Mouse (Mus musculus) CH12.LX (cell line): ENCODE results near the gene Ryr3. TPM values are rescaled to one million over a fixed set of nuclear protein-coding genes. Genes with fewer than 3 reads are reported as not detected.

Experiments
- DNase-seq: peaks from one replicate; pipeline ENCODE4 v3.0.0-alpha.2; 2013; ENCODE audit errors: extremely low read depth
- H3K27ac ChIP-seq: 2 replicates; pipeline ENCODE4 v1.5.1; 2012; ENCODE audit warnings: low read depth, mild to moderate bottlenecking, control low read depth, moderate library complexity; ENCODE audit not compliant: insufficient read depth
- H3K27me3 ChIP-seq: replicated peaks from 2 replicates; pipeline ENCODE3; 2012; ENCODE audit warnings: inconsistent platforms
- H3K36me3 ChIP-seq, 2 experiments: replicated peaks in 1 of 2; 2 replicates each; pipeline versions ENCODE3 to v1.6.1; 2012; ENCODE audit warnings: inconsistent platforms in 1 of 2, low read length in 1 of 2, mild to moderate bottlenecking in 1 of 2, mixed read lengths in 1 of 2, moderate library complexity in 1 of 2; ENCODE audit not compliant: control insufficient read depth in 1 of 2, insufficient read depth in 1 of 2
- H3K4me1 ChIP-seq, 2 experiments: 2 replicates each; pipeline ENCODE4 v1.6.1; 2012; ENCODE audit warnings: inconsistent platforms in 1 of 2, moderate library complexity in 1 of 2; ENCODE audit not compliant: insufficient read depth in 2 of 2, control insufficient read depth in 1 of 2
- H3K4me2 ChIP-seq: 2 replicates; pipeline ENCODE4 v1.6.1; 2012; ENCODE audit warnings: low read depth, mild to moderate bottlenecking, control low read depth; ENCODE audit not compliant: poor library complexity, insufficient read depth, severe bottlenecking
- H3K4me3 ChIP-seq, 3 experiments: fragments of 150-350 bp in 1 of 3; sonication (generic) in 1 of 3; replicated peaks in 1 of 3; 2 replicates each; pipeline versions ENCODE3 to v1.5.1; 2011 to 2012; ENCODE audit warnings: low read depth in 2 of 3, low read length in 2 of 3, mild to moderate bottlenecking in 2 of 3, moderate library complexity in 2 of 3, control low read depth in 1 of 3, improper control_type of control experiment in 1 of 3, inconsistent platforms in 1 of 3, mixed read lengths in 1 of 3; ENCODE audit not compliant: poor library complexity in 1 of 3
- H3K79me2 ChIP-seq: replicated peaks from 2 replicates; pipeline ENCODE4 v1.6.1; 2012; ENCODE audit warnings: mild to moderate bottlenecking, moderate library complexity; ENCODE audit not compliant: control insufficient read depth, poor library complexity, insufficient read depth, severe bottlenecking; ENCODE audit errors: extremely low read depth
- H3K9ac ChIP-seq: 2 replicates; pipeline ENCODE4 v1.6.1; 2012; ENCODE audit warnings: low read depth, mild to moderate bottlenecking, control low read depth, moderate library complexity; ENCODE audit not compliant: insufficient read depth
- H3K9me3 ChIP-seq: replicated peaks from 2 replicates; pipeline ENCODE3; 2012; ENCODE audit warnings: low read length, inconsistent platforms, mixed read lengths
- BHLHE40 ChIP-seq: IDR thresholded peaks from 2 replicates; pipeline ENCODE4 v1.6.1; 2011; ENCODE audit warnings: mild to moderate bottlenecking, low read depth, low read length, improper control_type of control experiment
- CHD1 ChIP-seq: IDR thresholded peaks from 2 replicates; pipeline ENCODE4 v1.6.1; 2012; ENCODE audit warnings: low read depth, low read length, improper control_type of control experiment, inconsistent platforms
- CHD2 ChIP-seq: IDR thresholded peaks from 2 replicates; pipeline ENCODE4 v1.6.1; 2011; ENCODE audit warnings: low read length, improper control_type of control experiment
- CTCF ChIP-seq, 2 experiments: IDR thresholded peaks in 1 of 2; conservative IDR thresholded peaks in 1 of 2; 2 replicates each; pipeline ENCODE4 v1.5.1; 2011 to 2012; ENCODE audit warnings: low read depth in 2 of 2, low read length in 2 of 2, improper control_type of control experiment in 1 of 2, inconsistent platforms in 1 of 2, mild to moderate bottlenecking in 1 of 2, moderate library complexity in 1 of 2
- E2F4 ChIP-seq: IDR thresholded peaks from 2 replicates; pipeline ENCODE4 v1.6.1; 2011; ENCODE audit warnings: low read depth, low read length, improper control_type of control experiment; ENCODE audit not compliant: insufficient replicate concordance
- ELF1 ChIP-seq: IDR thresholded peaks from 2 replicates; pipeline ENCODE4 v1.6.1; 2014; ENCODE audit warnings: low read depth, mild to moderate bottlenecking, inconsistent platforms, low read length, improper control_type of control experiment
- EP300 ChIP-seq: IDR thresholded peaks from 2 replicates; pipeline ENCODE4 v1.6.1; 2011; ENCODE audit warnings: low read length, improper control_type of control experiment
- ETS1 ChIP-seq: conservative IDR thresholded peaks from 2 replicates; pipeline ENCODE4 v1.6.1; 2012; ENCODE audit warnings: low read depth, mild to moderate bottlenecking, inconsistent platforms, low read length, improper control_type of control experiment, moderate library complexity
- HCFC1 ChIP-seq: IDR thresholded peaks from 2 replicates; pipeline ENCODE4 v1.6.1; 2012; ENCODE audit warnings: low read depth, mild to moderate bottlenecking, inconsistent platforms, low read length, improper control_type of control experiment
- KAT2A ChIP-seq: IDR thresholded peaks from 2 replicates; pipeline ENCODE4 v1.6.1; 2012; ENCODE audit warnings: low read length, improper control_type of control experiment, inconsistent platforms; ENCODE audit not compliant: insufficient replicate concordance
- MAFK ChIP-seq: IDR thresholded peaks from 2 replicates; pipeline ENCODE4 v1.6.1; 2011; ENCODE audit warnings: low read length, improper control_type of control experiment; ENCODE audit not compliant: insufficient replicate concordance
- MAZ ChIP-seq: IDR thresholded peaks from 2 replicates; pipeline ENCODE4 v1.6.1; 2012; ENCODE audit warnings: low read depth, mild to moderate bottlenecking, inconsistent platforms, low read length, improper control_type of control experiment, moderate library complexity
- MEF2A ChIP-seq: IDR thresholded peaks from 2 replicates; pipeline ENCODE4 v1.6.1; 2014; ENCODE audit warnings: low read depth, mild to moderate bottlenecking, inconsistent platforms, low read length, improper control_type of control experiment, borderline replicate concordance
- MXI1 ChIP-seq: IDR thresholded peaks from 2 replicates; pipeline ENCODE4 v1.6.1; 2011; ENCODE audit warnings: mild to moderate bottlenecking, low read depth, low read length, improper control_type of control experiment
- NRF1 ChIP-seq: IDR thresholded peaks from 2 replicates; pipeline ENCODE4 v1.6.1; 2014; ENCODE audit warnings: low read depth, mild to moderate bottlenecking, inconsistent platforms, low read length, improper control_type of control experiment, moderate library complexity
- TCF12 ChIP-seq: IDR thresholded peaks from 2 replicates; pipeline ENCODE4 v1.6.1; 2014; ENCODE audit warnings: low read depth, mild to moderate bottlenecking, inconsistent platforms, low read length, improper control_type of control experiment
- USF1 ChIP-seq: IDR thresholded peaks from 2 replicates; pipeline ENCODE4 v1.6.1; 2014; ENCODE audit warnings: low read depth, mild to moderate bottlenecking, inconsistent platforms, low read length, improper control_type of control experiment
- USF2 ChIP-seq: conservative IDR thresholded peaks from 2 replicates; pipeline ENCODE4 v1.6.1; 2011; ENCODE audit warnings: low read depth, low read length, improper control_type of control experiment
- ZKSCAN1 ChIP-seq: IDR thresholded peaks from 2 replicates; pipeline ENCODE4 v1.6.1; 2012; ENCODE audit warnings: low read depth, inconsistent platforms, low read length, improper control_type of control experiment, borderline replicate concordance
- dilution Hi-C: fragments of 300-500 bp; cut with MboI; formaldehyde crosslinking; loops from 2 replicates; pipeline ENCODE4 v1.14.3; 2020; ENCODE audit warnings: low sequenced_read_pairs; ENCODE audit not compliant: extremely low pct_unique_long_range_greater_than_20kb, extremely low pct_ligation_motif_present
- in situ Hi-C: fragments of 300-500 bp; cut with MboI; formaldehyde crosslinking; loops from 3 replicates; pipeline ENCODE4 v1.14.3; 2019; ENCODE audit warnings: low sequenced_read_pairs, low pct_ligation_motif_present, low pct_unique_long_range_greater_than_20kb, mixed read lengths
- polyA plus RNA-seq: library from polyadenylated mRNA; unstranded; fragments of >175 nt; gene quantifications from 2 replicates; pipeline ENCODE4 v1.2.1, GENCODE M21; 2012; ENCODE audit warnings: low read depth; ENCODE audit not compliant: insufficient read length
- total RNA-seq, 2 experiments: library from RNA; depleted of rRNA; stranded (reverse); fragments of 300-350 nt in 1 of 2; fragments of >200 nt in 1 of 2; gene quantifications; 2 replicates each; pipeline ENCODE4 v1.2.3; 2012 to 2014

Gene Ryr3
- total and polyA plus RNA-seq, 3 experiments = 0.08 to 0.40 (median 0.16) TPM

DNA sequence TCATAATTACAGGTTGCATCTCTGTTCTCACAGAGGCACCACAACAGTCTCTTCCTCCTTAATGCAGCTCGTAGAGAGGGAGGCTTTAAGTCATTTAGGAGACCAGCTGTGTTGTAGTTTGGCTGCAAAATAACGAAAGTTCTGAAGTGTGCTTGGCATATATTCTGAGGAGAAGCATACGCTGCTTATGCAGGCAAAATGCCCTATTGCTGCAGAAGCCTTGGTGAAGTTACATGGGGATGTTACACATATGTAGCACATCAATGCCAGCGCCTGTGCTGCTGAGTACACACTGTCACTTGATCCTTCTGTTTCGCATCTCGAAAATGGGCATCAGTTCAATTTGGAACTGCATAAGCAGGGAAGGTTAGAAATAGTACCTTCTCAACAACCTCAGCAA, 112.3 kb downstream of the Ryr3 start:
- Histone ChIP-seq H3K9ac (no peak overlapping the region), H3K27ac (no peak overlapping the region), H3K27me3 (no peaks in the 10 kb centered on the region), H3K4me1 (no peaks in the 10 kb centered on the region), H3K4me2 (no peak overlapping the region), H3K79me2 (no peaks in the 10 kb centered on the region), H3K9me3 (no peaks in the 10 kb centered on the region), H3K36me3 (no peaks in the 10 kb centered on the region), H3K4me3 (no peak overlapping the region)
- no peak for TF ChIP-seq KAT2A
- no peak for TF ChIP-seq CHD1
- no peak for TF ChIP-seq CHD2
- no peak for TF ChIP-seq MAZ
- no peak for TF ChIP-seq ETS1
- no peak for TF ChIP-seq USF1
- no peak for DNase-seq
- in situ Hi-C loops (no loop called here), dilution Hi-C loops (no loop called here)

DNA sequence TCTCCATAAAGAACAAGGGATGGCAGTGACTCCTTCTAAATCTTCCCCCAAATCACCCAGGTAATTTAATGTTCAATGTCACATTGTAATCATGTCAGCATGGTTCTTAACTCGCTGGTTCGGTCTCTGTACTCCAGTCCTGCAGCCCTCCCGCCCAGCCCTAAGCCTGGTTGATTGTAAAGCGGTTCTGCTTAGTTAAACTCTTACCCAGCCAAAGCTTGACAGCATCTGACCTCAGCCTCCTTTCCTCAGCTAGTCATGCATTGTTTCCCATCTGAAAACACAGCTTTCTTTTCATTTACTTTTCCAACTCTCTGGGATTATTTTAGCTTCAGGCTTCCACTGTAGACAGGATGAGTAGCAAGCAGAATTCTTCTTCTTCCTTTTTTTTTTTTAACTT, 121.7 kb downstream of the Ryr3 start:
- TF ChIP-seq EP300 (no peak), USF1 (no peak), CTCF (conservative IDR thresholded peaks at IDR 0.05 in 1 of 2, IDR thresholded peaks at IDR 0.05 in 1 of 2; ENCODE audit: low read depth in 2 of 2, low read length in 2 of 2) (no peak), BHLHE40 (no peak), CHD2 (no peak), TCF12 (no peak), USF2 (no peak), MEF2A (no peak), HCFC1 (no peak), MXI1 (no peak), ZKSCAN1 (no peak), ETS1 (no peak), MAFK (no peak), E2F4 (no peak), ELF1 (no peak), NRF1 (no peak)
- H3K4me1 ChIP-seq = no peaks in the 10 kb centered on the region
- H3K79me2 ChIP-seq = no peaks in the 10 kb centered on the region
- DNase-seq = no peak
- H3K27ac ChIP-seq = no peak overlapping the region
- H3K9me3 ChIP-seq = no peaks in the 10 kb centered on the region
- H3K36me3 ChIP-seq = no peaks in the 10 kb centered on the region
- no peak overlapping the region for H3K4me2 ChIP-seq
- dilution Hi-C loops (no loop called here), in situ Hi-C loops (no loop called here)
- no peak overlapping the region for H3K9ac ChIP-seq
- H3K27me3 ChIP-seq = no peaks in the 10 kb centered on the region
- H3K4me3 ChIP-seq = no peak overlapping the region
